Mouse (Mus musculus) 416B (cell line): ENCODE data around the gene Eif2ak3.

Experiments used
- DNase-seq: peaks from one replicate; pipeline ENCODE4 v3.0.0; 2011; ENCODE audit warnings: low read depth

Eif2ak3 gene

GRCm38 (mm10) chr6:70899594-70900003 is 55.3 kb downstream of the Eif2ak3 start:
- no peak for DNase-seq

DNA sequence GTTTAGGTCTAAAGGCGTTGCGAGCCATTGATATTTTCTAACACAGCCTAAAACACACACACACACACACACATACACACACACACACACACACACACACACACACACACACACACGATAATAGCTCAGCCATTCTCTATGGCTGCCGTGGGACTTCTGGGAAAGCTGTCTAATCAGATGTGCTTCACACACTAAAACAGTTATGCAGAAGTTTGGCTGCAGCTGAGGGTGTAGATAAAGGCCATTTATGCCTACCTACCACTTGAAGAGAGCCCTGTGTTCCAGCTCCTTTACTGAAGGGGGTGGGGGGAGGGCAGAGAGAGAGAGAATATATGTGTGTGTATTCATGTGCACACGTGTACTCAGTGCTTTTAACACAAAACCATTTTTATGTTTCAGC is 59.4 kb downstream of the Eif2ak3 start:
- DNase-seq, result no peak

DNA sequence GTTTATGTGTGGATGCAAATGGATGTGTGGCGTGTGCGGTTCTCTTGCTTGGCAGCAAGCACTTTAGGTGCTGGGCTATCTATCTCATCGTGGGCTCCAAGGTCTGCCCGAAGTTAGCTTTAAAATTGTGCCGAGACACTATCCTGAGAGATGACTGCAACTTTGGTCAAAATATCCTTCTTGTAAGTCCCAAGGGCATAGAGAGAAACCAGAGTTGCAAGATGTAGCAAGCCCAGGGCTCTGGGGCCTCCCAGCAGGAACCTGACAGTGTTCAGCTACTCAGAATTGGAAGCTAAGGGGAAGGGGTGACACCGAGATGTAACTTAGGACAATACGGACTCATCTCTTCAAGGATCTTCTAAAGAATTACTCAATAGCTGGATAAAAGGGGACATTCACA is 65.3 kb downstream of the Eif2ak3 start:
- no peak for DNase-seq

DNA sequence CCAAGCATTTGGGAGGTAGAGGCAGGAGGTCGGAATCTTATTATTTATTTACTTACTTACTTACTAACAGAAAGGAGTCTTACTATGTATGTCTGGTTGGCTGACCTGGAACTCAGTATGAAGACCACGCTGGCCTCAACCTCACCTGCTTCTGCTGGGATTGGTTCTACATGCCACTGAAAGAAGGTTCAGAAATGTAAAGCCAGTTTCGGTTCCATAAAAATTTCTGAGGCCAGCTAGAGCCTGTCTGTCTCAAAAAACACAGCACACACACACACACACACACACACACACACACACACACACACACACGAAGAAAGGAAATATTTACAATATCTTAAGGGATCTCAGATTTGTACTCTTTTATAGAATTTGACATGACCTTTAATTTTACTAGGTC is 66.0 kb downstream of the Eif2ak3 start:
- DNase-seq, result no peak

GRCm38 (mm10) chr6:70911668-70912395 is 67.5 kb downstream of the Eif2ak3 start:
- DNase-seq, result no peak

- no peak for DNase-seq
Measured at GRCm38 (mm10) chr6:70912396-70912765, 68.1 kb downstream of the Eif2ak3 start.

GRCm38 (mm10) chr6:70918827-70919226 is 74.5 kb downstream of the Eif2ak3 start, which contains the start of gene Tex37:
Tex37 (minus strand) TSS chr6:70918927.
- DNase-seq, result no peak

DNA sequence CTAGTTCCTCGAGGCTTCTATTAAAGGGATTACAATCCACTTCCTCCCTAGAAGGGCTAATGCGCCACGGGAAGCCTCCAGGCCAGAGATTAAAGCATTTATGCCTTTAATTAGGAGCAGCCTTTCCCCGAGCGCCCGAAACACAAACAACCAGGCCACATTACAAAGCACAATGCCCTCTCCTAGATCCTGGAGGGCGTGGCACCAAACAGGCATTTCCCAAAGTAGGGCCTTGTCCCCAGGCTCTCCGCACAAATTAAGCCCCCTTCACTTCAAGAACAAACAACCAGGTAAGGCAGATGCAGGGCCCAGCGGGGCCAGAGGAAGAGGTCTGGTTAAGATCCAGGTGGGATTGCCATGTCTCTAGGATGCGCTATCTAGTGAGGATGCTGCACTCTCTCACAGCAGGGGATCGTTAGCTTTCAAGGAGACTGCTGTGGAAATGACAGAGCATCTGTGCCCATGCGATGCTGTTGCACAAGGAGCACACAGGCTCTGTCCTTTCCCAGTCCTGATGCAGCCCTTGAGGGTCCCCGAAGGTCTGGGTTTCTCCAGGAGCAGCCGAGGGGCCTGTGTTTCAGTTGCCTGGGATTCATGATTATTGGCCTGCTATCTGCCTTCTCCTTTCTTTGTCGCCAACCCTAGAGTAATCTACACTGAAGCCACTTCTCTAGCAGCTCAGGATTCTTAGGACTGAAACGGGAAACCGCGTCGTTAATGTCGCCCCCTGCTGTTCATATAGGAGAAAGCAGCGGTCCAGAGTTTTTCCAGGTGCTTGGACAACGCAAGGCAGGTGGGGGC is 77.2 kb downstream of the Eif2ak3 start:
- DNase-seq, result peak; percentile 38

DNA sequence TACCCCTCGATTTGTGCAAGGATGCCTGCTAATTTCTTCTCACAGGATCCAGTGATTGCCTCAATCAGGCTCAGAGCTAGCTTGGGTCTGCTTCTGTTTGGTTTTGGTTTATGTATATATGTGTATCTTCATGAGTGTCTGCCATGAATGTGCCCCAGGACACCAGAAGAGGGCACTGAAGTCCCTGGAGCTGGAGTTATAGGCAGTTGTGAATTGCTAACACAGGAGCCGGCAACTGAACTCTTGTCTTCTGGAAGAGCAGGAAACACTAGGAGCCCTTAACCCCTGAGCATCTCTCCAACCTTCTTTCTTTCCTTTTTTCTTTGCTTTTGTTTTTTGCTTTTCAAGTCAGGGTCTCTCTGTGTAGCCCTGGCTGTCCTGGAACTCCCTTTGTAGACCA is 87.5 kb downstream of the Eif2ak3 start:
- DNase-seq, result no peak

DNA sequence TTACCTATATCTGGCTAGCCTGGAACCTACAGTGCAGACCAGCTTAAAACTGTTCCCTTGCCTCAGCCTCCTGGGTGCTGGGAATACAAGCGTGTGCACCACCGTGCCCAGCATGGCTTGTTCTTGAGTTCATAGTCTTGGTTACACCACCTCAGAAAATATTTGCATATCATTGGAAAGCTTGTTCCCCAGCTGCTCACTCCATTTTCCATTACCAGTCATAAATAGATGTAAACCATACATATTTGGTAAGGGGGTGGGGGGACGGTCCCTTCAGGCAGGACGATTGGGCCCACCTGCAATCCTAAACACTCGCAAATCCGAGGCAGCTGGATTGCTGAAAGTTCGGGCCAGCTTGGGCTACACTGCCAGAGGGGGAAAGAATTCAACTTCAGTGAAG is 109.0 kb downstream of the Eif2ak3 start:
- no peak for DNase-seq

GRCm38 (mm10) chr6:70954040-70954439 is 109.7 kb downstream of the Eif2ak3 start:
- DNase-seq, result peak; percentile 5
